Mouse (Mus musculus) MEL (cell line): Measurements from ENCODE around the gene Piezo1. TPM values are rescaled to one million over a fixed set of nuclear protein-coding genes. Genes with fewer than 3 reads are reported as not detected.

Experiments used
- DNase-seq: peaks from one replicate; pipeline ENCODE4 v3.0.0; 2011; ENCODE audit warnings: low read depth, low spot score
- H3K27ac ChIP-seq: 2 replicates; pipeline ENCODE4 v1.5.1; 2012; ENCODE audit warnings: low read depth, mild to moderate bottlenecking, control low read depth, low read length, moderate library complexity; ENCODE audit not compliant: control insufficient read depth
- H3K27me3 ChIP-seq, 2 experiments: fragments of 150-350 bp in 1 of 2; sonication (generic) in 1 of 2; 2 replicates each; pipeline ENCODE4 v1.6.1; 2012; ENCODE audit warnings: low read length in 2 of 2, mild to moderate bottlenecking in 2 of 2, improper control_type of control experiment in 1 of 2, moderate library complexity in 1 of 2; ENCODE audit not compliant: insufficient read depth in 2 of 2, control insufficient read depth in 1 of 2
- H3K36me3 ChIP-seq, 2 experiments: 2 replicates each; pipeline ENCODE4 v1.6.1; 2012 to 2014; ENCODE audit warnings: low read length in 2 of 2, improper control_type of control experiment in 1 of 2, inconsistent platforms in 1 of 2, mild to moderate bottlenecking in 1 of 2; ENCODE audit not compliant: insufficient read depth in 2 of 2, control insufficient read depth in 1 of 2
- H3K4me1 ChIP-seq, 2 experiments: fragments of 150-350 bp in 1 of 2; sonication (generic) in 1 of 2; 2 replicates each; pipeline ENCODE4 v1.6.1; 2012; ENCODE audit warnings: low read length in 2 of 2, improper control_type of control experiment in 1 of 2, mild to moderate bottlenecking in 1 of 2; ENCODE audit not compliant: insufficient read depth in 2 of 2, control insufficient read depth in 1 of 2
- H3K4me3 ChIP-seq, 2 experiments: fragments of 150-350 bp in 1 of 2; sonication (generic) in 1 of 2; 2 replicates each; pipeline ENCODE4 v1.5.1; 2012; ENCODE audit warnings: low read depth in 2 of 2, low read length in 2 of 2, mild to moderate bottlenecking in 2 of 2, moderate library complexity in 2 of 2, control low read depth in 1 of 2, improper control_type of control experiment in 1 of 2; ENCODE audit not compliant: control insufficient read depth in 1 of 2, insufficient read depth in 1 of 2
- H3K79me2 ChIP-seq: 2 replicates; pipeline ENCODE4 v1.6.1; 2012; ENCODE audit warnings: mild to moderate bottlenecking, low read length, moderate library complexity; ENCODE audit not compliant: control insufficient read depth, poor library complexity, insufficient read depth
- H3K9ac ChIP-seq: 2 replicates; pipeline ENCODE4 v1.6.1; 2012; ENCODE audit warnings: low read depth, mild to moderate bottlenecking, control low read depth, low read length, moderate library complexity; ENCODE audit not compliant: control insufficient read depth, poor library complexity, severe bottlenecking
- H3K9me3 ChIP-seq: fragments of 150-350 bp; sonication (generic); replicated peaks from 2 replicates; pipeline ENCODE4 v1.6.1; 2012; ENCODE audit warnings: mild to moderate bottlenecking, low read length, improper control_type of control experiment, moderate library complexity; ENCODE audit not compliant: insufficient read depth
- BHLHE40 ChIP-seq: IDR thresholded peaks from 2 replicates; pipeline ENCODE4 v1.6.1; 2012; ENCODE audit warnings: low read depth, mild to moderate bottlenecking, inconsistent platforms, low read length, improper control_type of control experiment, borderline replicate concordance
- CTCF ChIP-seq, 3 experiments: IDR thresholded peaks in 2 of 3; conservative IDR thresholded peaks in 1 of 3; 2 replicates each; pipeline ENCODE4 v1.5.1; 2011 to 2012; ENCODE audit warnings: low read length in 3 of 3, low read depth in 2 of 3, mild to moderate bottlenecking in 2 of 3, improper control_type of control experiment in 1 of 3, inconsistent platforms in 1 of 3, mixed read lengths in 1 of 3, moderate library complexity in 1 of 3; ENCODE audit not compliant: control insufficient read depth in 1 of 3, insufficient read depth in 1 of 3, poor library complexity in 1 of 3, severe bottlenecking in 1 of 3
- ELF1 ChIP-seq: IDR thresholded peaks from 2 replicates; pipeline ENCODE4 v1.6.1; 2014; ENCODE audit warnings: low read depth, mild to moderate bottlenecking, inconsistent platforms, low read length, improper control_type of control experiment, moderate library complexity
- ETS1 ChIP-seq: IDR thresholded peaks from 2 replicates; pipeline ENCODE4 v1.6.1; 2012; ENCODE audit warnings: low read depth, mild to moderate bottlenecking, inconsistent platforms, low read length, improper control_type of control experiment, moderate library complexity
- HCFC1 ChIP-seq: IDR thresholded peaks from 2 replicates; pipeline ENCODE4 v1.6.1; 2012; ENCODE audit warnings: low read depth, mild to moderate bottlenecking, inconsistent platforms, low read length, improper control_type of control experiment, moderate library complexity
- JUND ChIP-seq: IDR thresholded peaks from 2 replicates; pipeline ENCODE4 v1.6.1; 2011; ENCODE audit warnings: low read depth, mild to moderate bottlenecking, improper control_type of control experiment, low read length
- MAX ChIP-seq: IDR thresholded peaks from 2 replicates; pipeline ENCODE4 v1.6.1; 2011; ENCODE audit warnings: low read length, improper control_type of control experiment
- MXI1 ChIP-seq: IDR thresholded peaks from 2 replicates; pipeline ENCODE4 v1.6.1; 2011; ENCODE audit warnings: mild to moderate bottlenecking, low read depth, low read length, improper control_type of control experiment
- MYB ChIP-seq: IDR thresholded peaks from 2 replicates; pipeline ENCODE4 v1.6.1; 2011; ENCODE audit warnings: mild to moderate bottlenecking, low read depth, low read length, improper control_type of control experiment
- MYC ChIP-seq: IDR thresholded peaks from 2 replicates; pipeline ENCODE4 v1.6.1; 2011; ENCODE audit warnings: low read depth, mild to moderate bottlenecking, low read length, improper control_type of control experiment, moderate library complexity
- NELFE ChIP-seq: IDR thresholded peaks from 2 replicates; pipeline ENCODE4 v1.6.1; 2011; ENCODE audit warnings: low read depth, low read length, improper control_type of control experiment
- NRF1 ChIP-seq: IDR thresholded peaks from 2 replicates; pipeline ENCODE4 v1.6.1; 2014; ENCODE audit warnings: low read depth, mild to moderate bottlenecking, inconsistent platforms, low read length, improper control_type of control experiment, moderate library complexity; ENCODE audit not compliant: poor library complexity, insufficient read depth, severe bottlenecking
- POLR2A ChIP-seq, 2 experiments: IDR thresholded peaks; 2 replicates each; pipeline ENCODE4 v1.6.1; 2011 to 2012; ENCODE audit warnings: low read length in 2 of 2, mild to moderate bottlenecking in 2 of 2, control low read depth in 1 of 2, improper control_type of control experiment in 1 of 2, low read depth in 1 of 2, moderate library complexity in 1 of 2; ENCODE audit not compliant: control insufficient read depth in 1 of 2, insufficient read depth in 1 of 2, poor library complexity in 1 of 2
- POLR2AphosphoS2 ChIP-seq: IDR thresholded peaks from 2 replicates; pipeline ENCODE4 v1.6.1; 2011; ENCODE audit warnings: low read length, improper control_type of control experiment
- POLR2AphosphoS5 ChIP-seq: IDR thresholded peaks from 2 replicates; pipeline ENCODE4 v1.6.1; 2012; ENCODE audit warnings: low read depth, borderline replicate concordance, mild to moderate bottlenecking, inconsistent platforms, low read length, moderate library complexity, mixed read lengths
- RCOR1 ChIP-seq: IDR thresholded peaks from 2 replicates; pipeline ENCODE4 v1.6.1; 2012; ENCODE audit warnings: low read depth, mild to moderate bottlenecking, inconsistent platforms, low read length, improper control_type of control experiment
- SIN3A ChIP-seq: IDR thresholded peaks from 2 replicates; pipeline ENCODE4 v1.6.1; 2012; ENCODE audit warnings: low read length, improper control_type of control experiment, inconsistent platforms
- SMC3 ChIP-seq: IDR thresholded peaks from 2 replicates; pipeline ENCODE4 v1.6.1; 2011; ENCODE audit warnings: low read depth, low read length, improper control_type of control experiment
- TBP ChIP-seq: IDR thresholded peaks from 2 replicates; pipeline ENCODE4 v1.8.0; 2011; ENCODE audit warnings: low read depth, low read length, improper control_type of control experiment
- TCF12 ChIP-seq: IDR thresholded peaks from 2 replicates; pipeline ENCODE4 v1.6.1; 2014; ENCODE audit warnings: low read depth, mild to moderate bottlenecking, inconsistent platforms, low read length, improper control_type of control experiment, moderate library complexity
- UBTF ChIP-seq: IDR thresholded peaks from 2 replicates; pipeline ENCODE4 v1.6.1; 2012; ENCODE audit warnings: low read depth, mild to moderate bottlenecking, inconsistent platforms, low read length, improper control_type of control experiment, moderate library complexity, borderline replicate concordance; ENCODE audit not compliant: insufficient read depth
- USF1 ChIP-seq: IDR thresholded peaks from 2 replicates; pipeline ENCODE4 v1.6.1; 2014; ENCODE audit warnings: low read depth, mild to moderate bottlenecking, inconsistent platforms, low read length, improper control_type of control experiment, moderate library complexity
- ZNF384 ChIP-seq: IDR thresholded peaks from 2 replicates; pipeline ENCODE4 v1.6.1; 2012; ENCODE audit warnings: low read depth, mild to moderate bottlenecking, inconsistent platforms, low read length, improper control_type of control experiment
- polyA plus RNA-seq, 2 experiments: library from polyadenylated mRNA; stranded (reverse) in 1 of 2; unstranded in 1 of 2; fragments of >175 nt in 1 of 2; fragments of >200 nt in 1 of 2; gene quantifications; 2 replicates each; pipeline versions ENCODE4 v1.2.1 to v1.2.4; 2012; ENCODE audit warnings: low replicate concordance in 2 of 2, low read depth in 1 of 2; ENCODE audit not compliant: insufficient read length in 2 of 2, insufficient read depth in 1 of 2, missing spikeins in 1 of 2
- total RNA-seq: library from RNA; depleted of rRNA; stranded (reverse); fragments of 300-350 nt; gene quantifications from 2 replicates; pipeline ENCODE4 v1.2.3, GENCODE M21; 2012

Piezo1 gene
- total and polyA plus RNA-seq, 3 experiments = 35.1 to 223 (median 144) TPM

DNA sequence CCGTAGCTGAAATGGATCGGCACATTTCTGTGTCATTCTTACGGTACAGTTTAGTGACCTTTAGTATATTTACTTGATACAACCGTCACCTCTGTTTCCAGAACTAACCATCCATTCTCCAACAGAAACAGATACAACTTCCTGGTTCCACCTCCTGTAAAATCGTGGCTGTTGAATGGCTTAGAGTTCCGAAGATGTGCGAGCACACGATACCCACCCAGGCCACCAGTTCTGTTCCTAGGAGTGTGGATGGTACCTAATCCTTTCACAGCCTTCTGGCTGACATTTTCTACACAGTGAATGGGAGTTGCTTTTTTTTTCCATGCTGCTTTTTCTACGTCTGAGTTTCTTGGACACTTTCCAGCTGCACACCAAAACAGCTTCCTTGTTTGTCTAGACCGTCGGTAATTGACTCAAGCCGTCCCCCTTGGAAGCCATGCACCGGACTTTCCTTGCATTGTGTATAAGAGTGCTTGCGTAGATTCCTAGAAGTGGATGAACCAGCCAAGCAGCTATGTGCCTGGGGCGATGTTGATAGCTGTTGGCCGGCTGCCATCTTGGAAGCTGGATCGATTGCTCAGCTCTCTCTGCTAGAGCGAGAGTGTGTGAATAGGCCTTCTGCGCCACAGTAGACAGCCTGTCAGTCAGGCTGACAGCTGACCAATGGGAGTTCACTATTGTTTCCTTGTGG is 106.9 kb downstream of the Piezo1 start (continued):
- no peak for TF ChIP-seq POLR2AphosphoS5
- TF ChIP-seq ZNF384 = peak; percentile 71
- TF ChIP-seq MAX = peak; percentile 58; the same call in 1 of the 2 replicates
- TF ChIP-seq CTCF (IDR thresholded peaks at IDR 0.05 in 2 of 3, conservative IDR thresholded peaks at IDR 0.05 in 1 of 3; ENCODE audit: control insufficient read depth in 1 of 3, insufficient read depth in 1 of 3, low read depth in 2 of 3, low read length in 3 of 3, poor library complexity in 1 of 3, severe bottlenecking in 1 of 3) = no peak

GRCm38 (mm10) chr8:122443262-122444006 is 107.7 kb downstream of the Piezo1 start, which contains the start of gene Mvd:
Gene Mvd (minus strand): TSS chr8:122443422.
- Histone ChIP-seq H3K36me3 (no peaks in the 10 kb centered on the region), H3K9ac (peak within 1 kb of the TSS; percentile 76), H3K4me3 (peak within 1 kb of the TSS; percentile 76 to 82), H3K27me3 (no peaks in the 10 kb centered on the region), H3K27ac (peak within 1 kb of the TSS; percentile 74), H3K4me1 (peaks cover 0 to 3% of the 10 kb centered on the region in 2 experiments; a peak in 1 of 4 replicates), H3K9me3 (no peaks in the 10 kb centered on the region), H3K79me2 (0 out of 2 replicates have a peak, but pooled peaks cover 3% of the 10 kb centered on the region)
- TF ChIP-seq NRF1 (peak; percentile 98), ELF1 (peak; percentile 52; the same call in 1 of the 2 replicates), USF1 (peak; percentile 56; the same call in 1 of the 2 replicates), MYB (no peak), TCF12 (0 out of 2 replicates have a peak, but pooled peaks have one; percentile 22), POLR2AphosphoS2 (peak; percentile 79; the same call in 1 of the 2 replicates), MXI1 (peak; percentile 53), SIN3A (peak; percentile 66), TBP (peak; percentile 67), BHLHE40 (no peak), POLR2AphosphoS5 (no peak), MAX (peak; percentile 58; the same call in 1 of the 2 replicates), SMC3 (0 out of 2 replicates have a peak, but pooled peaks have one; percentile 3), NELFE (peak; percentile 87), POLR2A (IDR thresholded peaks at IDR 0.05; ENCODE audit: control insufficient read depth in 1 of 2, insufficient read depth in 1 of 2, low read depth in 1 of 2, low read length in 2 of 2, poor library complexity in 1 of 2) (peak; percentile 66 to 92; a peak in 3 of 4 replicates), RCOR1 (no peak), UBTF (no peak), JUND (no peak), MYC (peak; percentile 43; the same call in 1 of the 2 replicates), HCFC1 (peak; percentile 59; the same call in 1 of the 2 replicates), ETS1 (no peak)
- peak; percentile 99 for DNase-seq
